Mouse (Mus musculus): ENCODE measurements around the gene Tdrd12. TPM values are rescaled to one million over a fixed set of nuclear protein-coding genes. Genes with fewer than 3 reads are reported as not detected.

Gene Tdrd12
- polyA plus RNA-seq, 1 experiment = 0.25 TPM

DNA sequence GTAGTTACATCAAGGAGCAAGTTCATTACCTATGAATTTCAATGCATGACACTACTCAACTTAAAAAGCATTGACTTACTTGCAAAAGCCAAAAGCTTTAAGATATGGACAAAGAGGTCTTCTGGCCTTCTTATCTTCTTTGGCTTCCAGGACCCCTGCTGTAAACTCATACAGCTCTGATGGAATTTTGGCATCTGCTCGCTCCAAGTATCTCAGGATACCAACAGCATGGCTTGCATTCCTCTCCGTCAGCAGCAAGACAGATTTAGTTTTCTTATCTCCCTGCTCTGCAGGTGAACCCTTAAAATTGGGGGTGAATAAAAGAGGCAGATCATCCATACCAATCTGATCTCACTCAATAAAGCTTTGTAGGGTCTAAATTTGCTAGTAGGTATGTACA lies 52.4 kb downstream of the Tdrd12 start:
- Histone ChIP-seq H3K4me3 (ENCODE audit: insufficient read depth, low read depth, low read length) (no peak overlapping the region), H3K27me3 (replicated peaks; ENCODE audit: control insufficient read depth, insufficient read depth, low read length) (no peaks in the 10 kb centered on the region), H3K36me3 (ENCODE audit: control insufficient read depth, insufficient read depth, low read length) (no peaks in the 10 kb centered on the region), H3K27ac (ENCODE audit: insufficient read depth, low read depth, low read length) (no peak overlapping the region), H3K4me1 (ENCODE audit: control insufficient read depth, insufficient read depth, low read length) (no peaks in the 10 kb centered on the region)
- 87% methylated on average over 2 of the region's 2 CpGs for WGBS
- DNase-seq = no peak
- no peak for TF ChIP-seq POLR2A (IDR thresholded peaks at IDR 0.05; ENCODE audit: low read depth, low read length)
- no peak for TF ChIP-seq CTCF (conservative IDR thresholded peaks at IDR 0.05; ENCODE audit: insufficient read depth, insufficient read length, low read depth, low read length)

DNA sequence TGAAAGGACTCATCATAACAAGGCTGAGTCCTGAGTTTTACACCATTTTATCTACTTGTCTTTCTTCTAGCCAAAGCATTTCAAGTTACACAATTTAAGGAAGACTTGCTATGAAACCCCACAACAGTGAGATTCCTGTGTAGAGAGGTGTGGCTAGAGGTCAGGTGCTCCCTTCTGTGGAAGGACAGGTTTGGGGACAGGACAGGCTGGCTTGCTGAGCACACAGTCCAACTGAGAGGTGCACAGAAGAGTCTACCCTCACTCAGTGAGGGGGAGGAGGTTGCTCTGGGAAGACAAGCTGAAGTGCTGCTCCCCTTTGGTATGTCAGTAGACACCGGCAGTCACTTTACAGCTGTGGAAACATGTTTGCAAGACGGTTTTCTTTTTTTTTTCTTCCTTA lies 61.1 kb downstream of the Tdrd12 start:
- no peak for TF ChIP-seq POLR2A (IDR thresholded peaks at IDR 0.05; ENCODE audit: low read depth, low read length)
- TF ChIP-seq CTCF (conservative IDR thresholded peaks at IDR 0.05; ENCODE audit: insufficient read depth, insufficient read length, low read depth, low read length) = no peak
- H3K4me1 ChIP-seq (ENCODE audit: control insufficient read depth, insufficient read depth, low read length) = no peaks in the 10 kb centered on the region
- DNase-seq = no peak
- no peak overlapping the region for H3K4me3 ChIP-seq (ENCODE audit: insufficient read depth, low read depth, low read length)
- no peak overlapping the region for H3K27ac ChIP-seq (ENCODE audit: insufficient read depth, low read depth, low read length)
- 86% methylated on average over 2 of the region's 2 CpGs for WGBS
- no peaks in the 10 kb centered on the region for H3K36me3 ChIP-seq (ENCODE audit: control insufficient read depth, insufficient read depth, low read length)
- H3K27me3 ChIP-seq (replicated peaks; ENCODE audit: control insufficient read depth, insufficient read depth, low read length) = no peaks in the 10 kb centered on the region

DNA sequence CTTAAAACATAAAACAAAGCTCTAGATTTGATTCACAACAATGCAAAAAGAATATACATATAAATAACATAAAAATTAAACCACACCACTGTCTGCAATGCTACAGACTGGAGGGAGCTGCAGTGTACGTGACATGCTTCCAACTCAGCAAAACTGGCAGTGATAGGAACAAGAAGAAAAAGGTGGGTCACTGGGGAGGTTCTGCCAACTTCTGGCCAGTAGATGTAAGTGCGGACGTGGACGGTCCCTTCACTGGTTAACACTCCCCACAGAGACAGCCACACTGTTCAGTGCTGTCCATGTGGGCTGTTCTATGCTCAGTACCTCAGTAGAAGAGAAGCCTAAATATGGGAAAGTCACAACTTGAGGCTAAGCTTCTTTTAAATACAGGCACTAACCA lies 66.8 kb downstream of the Tdrd12 start:
- no peaks in the 10 kb centered on the region for H3K27me3 ChIP-seq (replicated peaks; ENCODE audit: control insufficient read depth, insufficient read depth, low read length)
- H3K4me1 ChIP-seq (ENCODE audit: control insufficient read depth, insufficient read depth, low read length) = no peaks in the 10 kb centered on the region
- no peak overlapping the region for H3K4me3 ChIP-seq (ENCODE audit: insufficient read depth, low read depth, low read length)
- H3K27ac ChIP-seq (ENCODE audit: insufficient read depth, low read depth, low read length) = no peak overlapping the region
- no peak for TF ChIP-seq POLR2A (IDR thresholded peaks at IDR 0.05; ENCODE audit: low read depth, low read length)
- no peak; the same call in 1 of the 2 replicates for TF ChIP-seq CTCF (conservative IDR thresholded peaks at IDR 0.05; ENCODE audit: insufficient read depth, insufficient read length, low read depth, low read length)
- 34% methylated on average over 4 of the region's 4 CpGs for WGBS
- no peak for DNase-seq
- no peaks in the 10 kb centered on the region for H3K36me3 ChIP-seq (ENCODE audit: control insufficient read depth, insufficient read depth, low read length)

GRCm38 (mm10) chr7:35467856-35468255 lies 69.7 kb downstream of the Tdrd12 start:
- Histone ChIP-seq H3K36me3 (ENCODE audit: control insufficient read depth, insufficient read depth, low read length) (no peaks in the 10 kb centered on the region), H3K27me3 (replicated peaks; ENCODE audit: control insufficient read depth, insufficient read depth, low read length) (no peaks in the 10 kb centered on the region), H3K4me3 (ENCODE audit: insufficient read depth, low read depth, low read length) (no peak overlapping the region), H3K4me1 (ENCODE audit: control insufficient read depth, insufficient read depth, low read length) (no peaks in the 10 kb centered on the region), H3K27ac (ENCODE audit: insufficient read depth, low read depth, low read length) (no peak overlapping the region)
- TF ChIP-seq POLR2A (IDR thresholded peaks at IDR 0.05; ENCODE audit: low read depth, low read length) = no peak
- TF ChIP-seq CTCF (conservative IDR thresholded peaks at IDR 0.05; ENCODE audit: insufficient read depth, insufficient read length, low read depth, low read length) = no peak
- 83% methylated on average over 2 of the region's 2 CpGs for WGBS
- DNase-seq = no peak

GRCm38 (mm10) chr7:35465027-35465426 lies 72.5 kb downstream of the Tdrd12 start:
- DNase-seq = no peak
- Histone ChIP-seq H3K36me3 (ENCODE audit: control insufficient read depth, insufficient read depth, low read length) (no peaks in the 10 kb centered on the region), H3K4me1 (ENCODE audit: control insufficient read depth, insufficient read depth, low read length) (no peaks in the 10 kb centered on the region), H3K4me3 (ENCODE audit: insufficient read depth, low read depth, low read length) (no peak overlapping the region), H3K27me3 (replicated peaks; ENCODE audit: control insufficient read depth, insufficient read depth, low read length) (no peaks in the 10 kb centered on the region), H3K27ac (ENCODE audit: insufficient read depth, low read depth, low read length) (no peak overlapping the region)
- 91% methylated on average over 5 of the region's 5 CpGs for WGBS
- TF ChIP-seq POLR2A (IDR thresholded peaks at IDR 0.05; ENCODE audit: low read depth, low read length) (no peak), CTCF (conservative IDR thresholded peaks at IDR 0.05; ENCODE audit: insufficient read depth, insufficient read length, low read depth, low read length) (no peak)

- no peak for DNase-seq
- no peak overlapping the region for H3K27ac ChIP-seq (ENCODE audit: insufficient read depth, low read depth, low read length)
- H3K4me1 ChIP-seq (ENCODE audit: control insufficient read depth, insufficient read depth, low read length) = no peaks in the 10 kb centered on the region
- H3K27me3 ChIP-seq (replicated peaks; ENCODE audit: control insufficient read depth, insufficient read depth, low read length) = no peaks in the 10 kb centered on the region
- H3K36me3 ChIP-seq (ENCODE audit: control insufficient read depth, insufficient read depth, low read length) = no peaks in the 10 kb centered on the region; the same call in 1 of the 2 replicates
- H3K4me3 ChIP-seq (ENCODE audit: insufficient read depth, low read depth, low read length) = no peak overlapping the region
- 86% methylated on average over 4 of the region's 4 CpGs for WGBS
- TF ChIP-seq POLR2A (IDR thresholded peaks at IDR 0.05; ENCODE audit: low read depth, low read length) (no peak), CTCF (conservative IDR thresholded peaks at IDR 0.05; ENCODE audit: insufficient read depth, insufficient read length, low read depth, low read length) (no peak)
Measured at GRCm38 (mm10) chr7:35460971-35461370, 76.6 kb downstream of the Tdrd12 start.

- WGBS = 57% methylated on average over 4 of the region's 4 CpGs
- Histone ChIP-seq H3K27me3 (replicated peaks; ENCODE audit: control insufficient read depth, insufficient read depth, low read length) (no peaks in the 10 kb centered on the region), H3K27ac (ENCODE audit: insufficient read depth, low read depth, low read length) (no peak overlapping the region), H3K36me3 (ENCODE audit: control insufficient read depth, insufficient read depth, low read length) (no peaks in the 10 kb centered on the region; the same call in 1 of the 2 replicates), H3K4me1 (ENCODE audit: control insufficient read depth, insufficient read depth, low read length) (peaks cover 6% of the 10 kb centered on the region; the same call in 1 of the 2 replicates), H3K4me3 (ENCODE audit: insufficient read depth, low read depth, low read length) (no peak overlapping the region)
- DNase-seq = peak; percentile 69
- TF ChIP-seq POLR2A (IDR thresholded peaks at IDR 0.05; ENCODE audit: low read depth, low read length) (no peak), CTCF (conservative IDR thresholded peaks at IDR 0.05; ENCODE audit: insufficient read depth, insufficient read length, low read depth, low read length) (no peak)
Measured at GRCm38 (mm10) chr7:35456091-35456814, 81.3 kb downstream of the Tdrd12 start.
